Mouse (Mus musculus) heart, postnatal 4 days (tissue): ENCODE measurements at regions not wholly inside any gene's neighbourhood (a gene's known extent, or its start where the extent isn't known, plus 50 kb on each side); places are given as distances from the start of the nearest gene placed in this dataset.

ENCODE experiments used
- DNase-seq: peaks from one replicate; pipeline ENCODE4 v3.0.0; 2021

DNA sequence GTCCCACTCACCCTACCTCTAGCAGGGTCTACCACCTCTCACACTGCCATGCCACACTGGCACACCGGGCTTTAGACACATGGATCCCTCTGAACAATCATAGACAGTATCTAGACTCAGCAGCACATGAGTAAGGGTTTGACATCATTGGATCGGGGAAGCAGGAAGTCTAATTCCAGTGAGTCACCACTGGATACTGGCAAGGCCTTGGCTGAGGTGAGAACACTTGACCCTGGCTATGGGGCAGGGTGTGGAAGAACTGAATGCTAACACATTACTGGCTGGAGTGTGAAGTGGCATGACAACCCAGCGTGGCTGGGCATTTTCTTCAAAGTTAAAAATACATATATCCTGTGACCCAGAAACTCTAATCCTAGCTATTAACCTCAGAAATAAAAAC is 114.4 kb downstream of the H2afy start:
- DNase-seq = no peak

DNA sequence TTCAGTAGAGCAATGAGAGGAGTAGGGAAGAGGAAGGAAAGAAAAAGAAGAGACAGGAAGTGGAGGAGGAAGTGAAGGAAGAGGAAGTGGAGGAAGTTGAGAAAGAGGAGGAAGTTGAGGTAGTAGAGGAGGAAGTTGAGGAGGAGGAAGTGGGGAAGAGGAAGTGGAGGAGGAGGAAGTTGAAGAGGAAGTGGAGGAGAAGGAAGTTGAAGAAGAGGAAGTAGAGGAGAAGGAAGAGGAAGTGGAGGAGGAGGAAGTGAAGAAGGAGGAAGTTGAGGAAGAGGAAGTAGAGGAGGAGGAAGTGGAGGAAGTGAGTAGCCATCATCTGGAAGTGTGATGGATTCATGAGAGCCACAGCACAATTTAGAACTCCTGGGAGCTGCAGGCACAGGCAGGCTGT is 122.2 kb downstream of the H2afy start:
- no peak for DNase-seq

DNA sequence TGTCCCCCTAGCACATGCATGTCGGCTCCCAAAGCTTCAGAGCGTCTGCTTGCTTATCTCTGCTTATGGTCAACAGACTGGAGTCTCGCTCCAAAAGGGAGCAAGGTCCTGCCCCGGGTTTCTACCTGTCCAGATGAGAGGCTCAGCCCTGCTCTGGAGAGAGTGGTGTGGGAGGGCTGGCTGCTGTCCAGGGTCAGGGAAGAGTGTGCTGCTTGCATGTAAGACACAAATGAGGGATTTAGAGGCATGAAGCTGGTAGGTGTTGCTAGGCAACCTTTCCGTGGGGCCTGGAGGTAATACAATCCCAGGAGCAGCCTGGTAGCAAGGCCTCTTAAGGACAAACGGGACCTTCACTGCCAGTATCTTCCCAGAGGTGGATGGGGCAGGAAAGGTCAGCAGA is 125.7 kb downstream of the H2afy start:
- DNase-seq = no peak

GRCm38 (mm10) chr13:56006827-56007226 is 129.3 kb downstream of the H2afy start:
- DNase-seq = no peak

DNA sequence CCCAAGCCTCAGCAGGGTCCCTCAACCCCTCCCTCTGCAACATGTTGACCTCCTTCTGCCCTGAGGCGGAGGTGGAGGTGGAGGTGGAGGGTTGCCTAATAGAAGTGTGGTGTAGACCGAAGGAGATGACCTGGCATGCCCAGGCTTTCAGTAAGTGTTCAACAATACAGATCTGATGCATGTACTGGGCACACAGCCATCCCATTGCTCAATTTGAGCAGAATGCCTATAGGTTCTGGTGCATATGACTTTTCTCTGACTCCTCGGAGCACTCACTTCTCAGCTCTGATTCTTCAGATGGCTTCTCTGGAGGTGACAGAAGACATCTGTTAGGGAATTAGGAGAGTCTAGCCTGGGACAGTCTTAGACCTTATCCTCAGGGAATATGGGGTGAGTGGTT is 130.4 kb downstream of the H2afy start:
- DNase-seq = no peak

GRCm38 (mm10) chr13:56003724-56004393 is 132.3 kb downstream of the H2afy start:
- peak; percentile 26 for DNase-seq

DNA sequence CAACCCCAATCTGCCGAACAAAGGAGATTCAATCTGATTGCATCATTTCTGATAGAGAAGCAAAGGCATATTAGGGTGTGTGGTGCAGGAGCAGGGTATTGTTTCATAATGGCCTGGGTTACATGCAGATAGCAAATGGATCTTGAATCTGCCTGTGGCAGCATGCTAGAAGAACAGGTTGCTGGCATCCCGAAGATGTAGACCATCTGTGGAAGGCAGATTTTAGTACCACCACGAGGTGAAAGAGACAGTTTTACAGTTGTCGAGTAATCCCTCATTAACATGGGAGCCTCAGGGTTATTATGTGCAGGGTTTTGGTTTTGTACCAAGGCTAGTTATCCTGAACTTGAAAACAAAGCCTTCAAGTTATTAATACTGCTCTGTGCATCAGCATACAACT is 140.9 kb downstream of the H2afy start:
- no peak for DNase-seq

DNA sequence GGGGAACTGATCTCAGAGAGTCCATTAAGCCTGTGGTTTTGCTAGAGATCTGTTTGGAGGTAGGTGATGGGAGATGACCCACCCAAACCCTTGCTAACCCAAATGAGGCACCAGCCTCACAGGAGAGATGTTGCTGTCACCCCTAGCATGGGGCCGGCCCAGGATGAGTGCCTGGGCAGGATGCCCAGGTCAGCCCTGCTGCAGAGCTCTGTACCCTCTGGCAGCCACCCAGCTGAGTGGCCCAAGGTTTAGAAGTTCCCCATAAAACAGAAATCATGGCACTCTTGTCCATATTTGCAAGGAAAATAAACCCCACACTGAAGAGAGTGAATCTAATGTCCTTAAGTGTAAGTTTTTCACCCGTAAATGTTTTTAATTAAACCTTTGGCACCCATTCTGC is 141.7 kb downstream of the H2afy start:
- DNase-seq = peak; percentile 65

GRCm38 (mm10) chr13:55992699-55993098 is 143.5 kb downstream of the H2afy start:
- DNase-seq = no peak

DNA sequence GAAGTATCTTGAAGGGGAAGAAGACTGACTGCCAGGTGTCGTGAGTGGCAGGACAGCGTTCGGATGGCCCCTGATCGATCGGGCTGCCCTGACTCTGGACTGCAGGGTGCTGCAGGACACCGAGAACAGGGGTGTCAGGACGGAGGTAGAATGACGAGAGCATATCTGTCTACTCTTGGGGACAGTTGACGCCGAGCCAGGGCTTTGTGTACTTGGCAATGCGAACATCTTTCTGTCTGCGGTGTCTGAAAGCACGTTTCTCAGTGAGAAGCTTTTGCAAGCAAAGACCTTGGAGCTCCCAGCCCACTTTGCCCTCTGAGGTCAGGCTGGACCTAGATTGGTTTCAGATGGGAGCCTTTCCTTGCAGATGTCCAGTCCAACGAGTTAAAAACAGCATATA is 144.9 kb downstream of the H2afy start:
- DNase-seq = no peak

GRCm38 (mm10) chr13:55990186-55990585 is 146.0 kb downstream of the H2afy start:
- DNase-seq = no peak

DNA sequence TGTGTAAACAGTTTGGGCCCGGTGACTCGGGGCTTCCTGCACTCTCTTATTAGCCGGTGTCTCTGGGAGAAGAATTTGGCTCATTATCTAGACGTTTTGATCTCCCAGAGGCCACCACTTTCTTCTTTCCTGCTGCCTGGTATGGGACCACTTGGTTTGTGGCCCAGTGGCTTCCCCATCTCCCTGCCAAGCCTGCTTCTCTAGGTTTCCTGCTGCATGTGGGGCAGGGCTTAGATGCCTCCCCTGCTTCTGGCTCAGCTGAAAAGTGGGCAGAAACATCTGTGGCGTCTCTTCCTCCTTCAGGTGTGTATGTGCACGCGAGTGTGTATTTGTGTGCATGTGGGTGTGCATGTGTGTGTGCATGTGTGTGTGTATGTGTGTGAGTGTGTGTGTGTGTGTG is 146.8 kb downstream of the H2afy start:
- DNase-seq = no peak

- DNase-seq = no peak
Measured at GRCm38 (mm10) chr13:55985396-55985795, 149.4 kb upstream of the Pitx1 start.

DNA sequence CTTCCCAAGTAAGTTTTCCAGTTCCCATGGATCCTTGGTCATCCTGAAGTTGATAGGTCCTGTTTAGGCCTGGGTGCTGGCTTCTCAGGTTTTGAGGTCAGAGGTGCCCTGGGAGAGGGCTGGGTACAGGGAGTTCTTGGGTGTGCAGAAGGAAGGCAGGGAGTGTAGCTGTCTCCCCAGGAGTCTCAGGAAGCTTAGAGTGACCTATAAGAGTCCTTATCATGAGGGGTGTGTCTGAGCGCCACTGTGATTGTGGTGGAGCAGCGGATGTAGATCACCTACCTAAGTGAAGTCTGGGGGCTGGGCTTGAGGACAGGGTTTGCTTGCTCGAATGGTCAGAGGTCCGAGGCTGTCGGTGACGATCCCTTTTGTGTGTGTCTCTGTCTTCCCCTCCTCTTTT is 148.8 kb upstream of the Pitx1 start:
- DNase-seq = no peak

DNA sequence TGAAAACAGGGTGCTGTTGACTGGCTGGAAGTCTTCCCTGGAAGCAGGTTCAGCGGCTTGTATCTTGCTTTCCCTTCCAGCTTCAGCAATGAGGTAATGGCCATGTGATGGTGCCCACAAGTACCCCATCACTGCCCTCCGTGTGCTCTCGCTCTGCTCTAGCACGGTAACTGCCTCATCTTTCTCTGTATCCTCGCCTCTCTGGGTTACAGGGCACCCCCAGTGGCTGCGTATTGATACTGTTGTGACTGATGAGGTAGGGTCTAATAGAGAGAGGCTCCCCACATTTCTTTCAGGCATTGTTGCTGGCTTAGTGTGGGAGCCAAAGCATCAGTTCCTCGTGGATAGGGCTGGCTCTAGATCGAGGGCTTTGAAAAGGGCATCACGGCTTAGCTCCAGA is 147.9 kb upstream of the Pitx1 start:
- no peak for DNase-seq

- DNase-seq = no peak
Measured at GRCm38 (mm10) chr13:55981041-55981440, 145.0 kb upstream of the Pitx1 start.

- DNase-seq = no peak
Measured at GRCm38 (mm10) chr13:55977902-55978301, 141.9 kb upstream of the Pitx1 start.

GRCm38 (mm10) chr13:55976911-55977381 is 141.0 kb upstream of the Pitx1 start:
- DNase-seq = peak; percentile 23

GRCm38 (mm10) chr13:55974105-55974504 is 138.1 kb upstream of the Pitx1 start:
- DNase-seq = peak; percentile 31

DNA sequence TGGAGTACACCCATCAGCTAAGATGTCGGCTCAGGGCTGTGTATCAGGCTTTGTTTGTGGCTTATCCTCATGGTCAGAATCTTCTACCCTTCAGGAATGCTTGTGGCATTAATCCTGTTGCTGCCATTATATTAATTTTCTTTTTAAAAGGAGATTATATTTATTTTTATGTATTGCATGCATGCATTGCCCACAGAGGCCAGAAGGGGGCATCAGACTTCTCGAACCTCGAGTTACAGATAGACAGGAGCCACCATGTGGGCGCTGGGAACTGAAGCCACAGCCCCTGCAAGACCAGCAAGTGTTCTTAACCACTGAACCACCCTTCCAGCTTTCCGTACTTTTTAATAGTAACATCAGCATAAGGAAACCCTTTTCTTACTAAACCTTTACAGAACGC is 134.7 kb upstream of the Pitx1 start:
- DNase-seq = no peak

GRCm38 (mm10) chr13:55969473-55969872 is 133.5 kb upstream of the Pitx1 start:
- no peak for DNase-seq

DNA sequence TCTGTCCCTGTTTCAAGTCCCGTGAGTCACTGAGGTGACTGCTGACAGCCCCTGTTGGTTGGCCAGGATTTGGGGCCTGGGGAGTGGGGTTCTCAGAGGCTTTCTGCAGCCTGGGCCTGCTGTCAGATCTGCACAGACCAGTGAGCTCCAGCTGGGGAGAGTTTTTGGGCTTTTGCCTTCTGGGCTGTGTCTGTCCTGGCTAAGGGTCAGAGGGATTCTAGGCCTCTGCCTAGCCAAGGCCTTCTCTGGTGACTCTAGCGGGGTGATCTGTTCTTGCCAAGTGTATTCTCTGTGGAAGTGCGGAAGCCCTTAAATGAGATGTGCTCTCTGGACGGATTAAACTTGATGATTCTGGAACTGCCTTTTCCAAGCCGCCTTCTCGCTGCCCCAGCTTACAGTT is 131.2 kb upstream of the Pitx1 start:
- peak; percentile 52 for DNase-seq

- DNase-seq = peak; percentile 82
Measured at GRCm38 (mm10) chr13:55963005-55963620, 127.1 kb upstream of the Pitx1 start.

- no peak for DNase-seq
Measured at GRCm38 (mm10) chr13:55962254-55962866, 126.4 kb upstream of the Pitx1 start.
